Mouse (Mus musculus) forebrain, postnatal 0 days (tissue): ENCODE measurements at regions not wholly inside any gene's neighbourhood (a gene's known extent, or its start where the extent isn't known, plus 50 kb on each side); places are given as distances from the start of the nearest gene placed in this dataset.

Source experiments
- ATAC-seq: fragments of 200-750 bp; cut with Nextera tagmentation; 2 replicates; pipeline ENCODE4 v1.8.0; 2017; ENCODE audit warnings: mild to moderate bottlenecking, moderate library complexity
- DNase-seq: peaks from one replicate; pipeline ENCODE4 v3.0.0-alpha.2; 2015
- H3K27ac ChIP-seq: fragments of 300-500 bp; sonication (generic); 2 replicates; pipeline ENCODE4 v1.5.1; 2014; ENCODE audit warnings: low read depth, mild to moderate bottlenecking, antibody characterized with exemption, low read length, moderate library complexity, mixed read lengths
- H3K27me3 ChIP-seq: fragments of 300-500 bp; sonication (generic); 2 replicates; pipeline ENCODE4 v1.6.1; 2014; ENCODE audit warnings: mild to moderate bottlenecking, low read length, mixed read lengths; ENCODE audit not compliant: insufficient read depth
- H3K36me3 ChIP-seq: fragments of 300-500 bp; sonication (generic); 2 replicates; pipeline ENCODE4 v1.6.1; 2014; ENCODE audit warnings: mild to moderate bottlenecking, moderate library complexity; ENCODE audit not compliant: insufficient read depth
- H3K4me1 ChIP-seq: fragments of 300-500 bp; sonication (generic); 2 replicates; pipeline ENCODE4 v1.6.1; 2014; ENCODE audit warnings: antibody characterized with exemption; ENCODE audit not compliant: insufficient read depth
- H3K4me2 ChIP-seq: fragments of 300-500 bp; sonication (generic); 2 replicates; pipeline ENCODE4 v1.6.1; 2014; ENCODE audit warnings: low read depth, mild to moderate bottlenecking, moderate library complexity
- H3K4me3 ChIP-seq: fragments of 300-500 bp; sonication (generic); 2 replicates; pipeline ENCODE4 v1.5.1; 2014; ENCODE audit warnings: low read depth, low read length, mixed read lengths
- H3K9ac ChIP-seq: fragments of 300-500 bp; sonication (generic); 2 replicates; pipeline ENCODE4 v1.6.1; 2014; ENCODE audit warnings: mild to moderate bottlenecking
- H3K9me3 ChIP-seq: fragments of 300-500 bp; sonication (generic); 2 replicates; pipeline ENCODE4 v1.6.1; 2016; ENCODE audit warnings: low read length
- CTCF ChIP-seq: sonication (generic); IDR thresholded peaks from 2 replicates; pipeline ENCODE4 v1.5.1; 2016; ENCODE audit warnings: antibody characterized with exemption, control low read depth, low read depth
- whole genome bisulfite sequencing: fragments of 180-500 bp; shearing (Covaris S2); extraction: QIAGEN DNeasy Blood & Tissue Kit; methylation state at CpG from one replicate; pipeline ENCODE4 v1.1.7; 2014; 5-methylcytosine and 5-hydroxymethylcytosine counted together

- no peak for TF ChIP-seq CTCF
- H3K27me3 ChIP-seq: no peaks in the 10 kb centered on the region
- no peaks in the 10 kb centered on the region for H3K9me3 ChIP-seq
- DNase-seq: no peak
- H3K36me3 ChIP-seq: no peaks in the 10 kb centered on the region
- no peak overlapping the region for H3K27ac ChIP-seq
- no peak for ATAC-seq
- H3K9ac ChIP-seq: no peak overlapping the region
- H3K4me1 ChIP-seq: no peaks in the 10 kb centered on the region
- 73% methylated on average over 2 of the region's 2 CpGs for WGBS
- H3K4me3 ChIP-seq: no peak overlapping the region
- H3K4me2 ChIP-seq: no peak overlapping the region
These were observed 2971.0 kb downstream of the Gm37988 start for GRCm38 (mm10) chr1:7778657-7779056.

DNA sequence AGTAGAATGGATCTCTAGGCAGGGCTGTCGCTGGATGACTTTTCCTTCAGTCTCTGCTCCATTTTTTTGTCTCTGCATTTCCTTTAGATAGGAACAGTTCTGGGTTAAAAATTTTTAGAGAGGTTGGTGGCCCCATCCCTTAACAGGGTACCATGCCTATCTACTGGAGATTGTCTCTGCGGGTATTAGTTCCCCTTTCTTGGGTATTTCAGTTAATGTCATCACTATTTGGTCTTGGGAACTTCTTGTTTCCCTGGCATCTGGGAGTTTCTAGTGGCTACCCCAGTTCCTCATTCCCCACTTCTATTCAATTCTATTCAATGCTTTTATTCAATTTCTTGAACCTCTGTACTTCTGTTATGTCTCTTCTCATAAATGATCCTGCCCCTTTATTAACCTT lies 3016.3 kb downstream of the Gm37988 start:
- no peak overlapping the region for H3K4me2 ChIP-seq
- ATAC-seq (no peak), DNase-seq (no peak)
- H3K9me3 ChIP-seq: no peaks in the 10 kb centered on the region
- H3K36me3 ChIP-seq: no peaks in the 10 kb centered on the region
- H3K4me3 ChIP-seq: no peak overlapping the region
- no peaks in the 10 kb centered on the region for H3K4me1 ChIP-seq
- no peak for TF ChIP-seq CTCF
- H3K27me3 ChIP-seq: no peaks in the 10 kb centered on the region
- H3K27ac ChIP-seq: no peak overlapping the region
- 90% methylated on average over 2 of the region's 2 CpGs for WGBS
- no peak overlapping the region for H3K9ac ChIP-seq
